Mouse (Mus musculus): ENCODE data around the gene Sash3. TPM values are rescaled to one million over a fixed set of nuclear protein-coding genes. Genes with fewer than 3 reads are reported as not detected.

Gene Sash3
- polyA plus RNA-seq, 1 experiment from 2014 or later: 2.1 TPM

- Histone ChIP-seq H3K27me3 (replicated peaks; ENCODE audit: control insufficient read depth, insufficient read depth, low read length) (no peaks in the 10 kb centered on the region), H3K9ac (ENCODE audit: low read depth, low read length) (no peak overlapping the region), H3K36me3 (ENCODE audit: control insufficient read depth, insufficient read depth) (no peaks in the 10 kb centered on the region), H3K4me2 (replicated peaks; ENCODE audit: low read depth) (no peak overlapping the region), H3K27ac (ENCODE audit: low read depth, low read length) (no peak overlapping the region), H3K4me3 (ENCODE audit: low read depth, low read length) (no peak overlapping the region), H3K4me1 (replicated peaks; ENCODE audit: control insufficient read depth, insufficient read depth, low read length) (no peaks in the 10 kb centered on the region), H3K9me3 (ENCODE audit: control insufficient read depth) (no peaks in the 10 kb centered on the region)
- no peak for ATAC-seq
- no peak for TF ChIP-seq CTCF (IDR thresholded peaks at IDR 0.05; ENCODE audit: low read depth)
- 73% methylated on average over 2 of the region's 2 CpGs for WGBS
Observed at GRCm38 (mm10) chrX:48153414-48153813, 7.2 kb downstream of the Sash3 start.

GRCm38 (mm10) chrX:48153949-48154348 lies 7.7 kb downstream of the Sash3 start:
- no peaks in the 10 kb centered on the region for H3K27me3 ChIP-seq (replicated peaks; ENCODE audit: control insufficient read depth, insufficient read depth, low read length)
- no peak overlapping the region for H3K27ac ChIP-seq (ENCODE audit: low read depth, low read length)
- H3K9ac ChIP-seq (ENCODE audit: low read depth, low read length): no peak overlapping the region
- no peak for ATAC-seq
- no peaks in the 10 kb centered on the region for H3K9me3 ChIP-seq (ENCODE audit: control insufficient read depth)
- TF ChIP-seq CTCF (IDR thresholded peaks at IDR 0.05; ENCODE audit: low read depth): no peak
- WGBS: 67% methylated on average over 2 of the region's 2 CpGs
- no peaks in the 10 kb centered on the region for H3K36me3 ChIP-seq (ENCODE audit: control insufficient read depth, insufficient read depth)
- no peak overlapping the region for H3K4me3 ChIP-seq (ENCODE audit: low read depth, low read length)
- H3K4me1 ChIP-seq (replicated peaks; ENCODE audit: control insufficient read depth, insufficient read depth, low read length): no peaks in the 10 kb centered on the region
- H3K4me2 ChIP-seq (replicated peaks; ENCODE audit: low read depth): no peak overlapping the region

GRCm38 (mm10) chrX:48155489-48155888 lies 9.3 kb downstream of the Sash3 start:
- Histone ChIP-seq H3K4me2 (replicated peaks; ENCODE audit: low read depth) (no peak overlapping the region), H3K4me1 (replicated peaks; ENCODE audit: control insufficient read depth, insufficient read depth, low read length) (no peaks in the 10 kb centered on the region), H3K9me3 (ENCODE audit: control insufficient read depth) (no peaks in the 10 kb centered on the region), H3K27ac (ENCODE audit: low read depth, low read length) (no peak overlapping the region), H3K4me3 (ENCODE audit: low read depth, low read length) (no peak overlapping the region), H3K36me3 (ENCODE audit: control insufficient read depth, insufficient read depth) (no peaks in the 10 kb centered on the region), H3K27me3 (replicated peaks; ENCODE audit: control insufficient read depth, insufficient read depth, low read length) (no peaks in the 10 kb centered on the region), H3K9ac (ENCODE audit: low read depth, low read length) (no peak overlapping the region)
- no peak for TF ChIP-seq CTCF (IDR thresholded peaks at IDR 0.05; ENCODE audit: low read depth)
- 80% methylated on average over 6 of the region's 6 CpGs for WGBS
- ATAC-seq: no peak

- Histone ChIP-seq H3K27me3 (replicated peaks; ENCODE audit: control insufficient read depth, insufficient read depth, low read length) (no peaks in the 10 kb centered on the region), H3K4me2 (replicated peaks; ENCODE audit: low read depth) (no peak overlapping the region), H3K27ac (ENCODE audit: low read depth, low read length) (no peak overlapping the region), H3K4me1 (replicated peaks; ENCODE audit: control insufficient read depth, insufficient read depth, low read length) (no peaks in the 10 kb centered on the region), H3K9ac (ENCODE audit: low read depth, low read length) (no peak overlapping the region), H3K36me3 (ENCODE audit: control insufficient read depth, insufficient read depth) (no peaks in the 10 kb centered on the region), H3K4me3 (ENCODE audit: low read depth, low read length) (no peak overlapping the region), H3K9me3 (ENCODE audit: control insufficient read depth) (no peaks in the 10 kb centered on the region)
- no peak for ATAC-seq
- WGBS: 86% methylated on average over 8 of the region's 8 CpGs
- TF ChIP-seq CTCF (IDR thresholded peaks at IDR 0.05; ENCODE audit: low read depth): no peak
Observed at GRCm38 (mm10) chrX:48157396-48157795, 11.2 kb downstream of the Sash3 start.

DNA sequence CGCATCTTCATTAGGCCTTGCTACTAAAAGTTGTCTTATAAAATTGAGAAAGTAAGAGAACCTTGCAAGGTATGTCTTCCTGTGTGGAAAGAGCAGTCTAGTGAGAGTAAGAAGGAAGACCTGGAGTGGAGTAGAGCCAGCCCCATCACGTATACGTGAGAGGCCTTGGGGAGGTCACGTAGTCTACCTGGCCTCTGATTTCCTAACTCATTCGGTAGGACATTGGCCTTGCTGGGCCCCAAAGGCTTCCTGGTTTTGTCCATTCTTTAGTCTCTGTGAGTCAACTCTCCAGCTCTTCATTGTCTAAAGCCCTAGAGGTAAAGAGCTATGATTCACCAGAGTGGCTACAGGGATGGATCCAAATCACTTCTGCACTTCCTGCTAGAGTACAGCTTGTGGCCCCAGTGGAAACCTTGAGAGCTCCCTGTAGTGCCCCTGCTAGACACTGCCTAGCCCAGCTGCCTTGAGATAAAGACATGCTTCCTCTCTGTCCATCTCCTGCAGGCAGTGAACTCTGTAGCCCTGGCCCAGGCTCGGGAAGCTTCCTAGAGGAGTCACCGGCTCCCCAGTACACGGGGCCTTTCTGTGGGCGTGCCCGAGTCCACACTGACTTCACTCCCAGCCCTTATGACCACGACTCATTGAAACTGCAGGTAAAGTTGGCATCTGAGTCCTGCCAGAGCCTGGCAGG lies 12.1 kb downstream of the Sash3 start:
- H3K9ac ChIP-seq (ENCODE audit: low read depth, low read length): no peak overlapping the region
- H3K36me3 ChIP-seq (ENCODE audit: control insufficient read depth, insufficient read depth): no peaks in the 10 kb centered on the region
- H3K27ac ChIP-seq (ENCODE audit: low read depth, low read length): peak overlapping the region; percentile 15; the same call in 1 of the 2 replicates
- H3K4me1 ChIP-seq (replicated peaks; ENCODE audit: control insufficient read depth, insufficient read depth, low read length): no peaks in the 10 kb centered on the region
- no peak overlapping the region for H3K4me2 ChIP-seq (replicated peaks; ENCODE audit: low read depth)
- H3K27me3 ChIP-seq (replicated peaks; ENCODE audit: control insufficient read depth, insufficient read depth, low read length): no peaks in the 10 kb centered on the region
- no peaks in the 10 kb centered on the region for H3K9me3 ChIP-seq (ENCODE audit: control insufficient read depth)
- no peak for TF ChIP-seq CTCF (IDR thresholded peaks at IDR 0.05; ENCODE audit: low read depth)
- H3K4me3 ChIP-seq (ENCODE audit: low read depth, low read length): no peak overlapping the region
- WGBS: 63% methylated on average over 11 of the region's 11 CpGs
- peak; percentile 85 for ATAC-seq

GRCm38 (mm10) chrX:48169892-48170291 lies 23.7 kb downstream of the Sash3 start:
- 79% methylated on average over 1 of the region's 1 CpGs for WGBS
- no peak for ATAC-seq
- no peaks in the 10 kb centered on the region for H3K27me3 ChIP-seq (replicated peaks; ENCODE audit: control insufficient read depth, insufficient read depth, low read length)
- H3K36me3 ChIP-seq (ENCODE audit: control insufficient read depth, insufficient read depth): 0 out of 2 replicates have a peak, but pooled peaks cover 3% of the 10 kb centered on the region
- no peak overlapping the region for H3K27ac ChIP-seq (ENCODE audit: low read depth, low read length)
- no peaks in the 10 kb centered on the region for H3K4me1 ChIP-seq (replicated peaks; ENCODE audit: control insufficient read depth, insufficient read depth, low read length)
- no peak overlapping the region for H3K4me3 ChIP-seq (ENCODE audit: low read depth, low read length)
- TF ChIP-seq CTCF (IDR thresholded peaks at IDR 0.05; ENCODE audit: low read depth): no peak
- H3K4me2 ChIP-seq (replicated peaks; ENCODE audit: low read depth): no peak overlapping the region
- H3K9ac ChIP-seq (ENCODE audit: low read depth, low read length): no peak overlapping the region
- no peaks in the 10 kb centered on the region for H3K9me3 ChIP-seq (ENCODE audit: control insufficient read depth)
